Mouse (Mus musculus) forelimb bud, embryonic 11.5 days (tissue): ENCODE results near the gene Rab4b.

Experiments
- DNase-seq: peaks from one replicate; pipeline ENCODE4 v3.0.0-alpha.2; 2012; ENCODE audit warnings: low read depth, low spot score

Rab4b gene

DNA sequence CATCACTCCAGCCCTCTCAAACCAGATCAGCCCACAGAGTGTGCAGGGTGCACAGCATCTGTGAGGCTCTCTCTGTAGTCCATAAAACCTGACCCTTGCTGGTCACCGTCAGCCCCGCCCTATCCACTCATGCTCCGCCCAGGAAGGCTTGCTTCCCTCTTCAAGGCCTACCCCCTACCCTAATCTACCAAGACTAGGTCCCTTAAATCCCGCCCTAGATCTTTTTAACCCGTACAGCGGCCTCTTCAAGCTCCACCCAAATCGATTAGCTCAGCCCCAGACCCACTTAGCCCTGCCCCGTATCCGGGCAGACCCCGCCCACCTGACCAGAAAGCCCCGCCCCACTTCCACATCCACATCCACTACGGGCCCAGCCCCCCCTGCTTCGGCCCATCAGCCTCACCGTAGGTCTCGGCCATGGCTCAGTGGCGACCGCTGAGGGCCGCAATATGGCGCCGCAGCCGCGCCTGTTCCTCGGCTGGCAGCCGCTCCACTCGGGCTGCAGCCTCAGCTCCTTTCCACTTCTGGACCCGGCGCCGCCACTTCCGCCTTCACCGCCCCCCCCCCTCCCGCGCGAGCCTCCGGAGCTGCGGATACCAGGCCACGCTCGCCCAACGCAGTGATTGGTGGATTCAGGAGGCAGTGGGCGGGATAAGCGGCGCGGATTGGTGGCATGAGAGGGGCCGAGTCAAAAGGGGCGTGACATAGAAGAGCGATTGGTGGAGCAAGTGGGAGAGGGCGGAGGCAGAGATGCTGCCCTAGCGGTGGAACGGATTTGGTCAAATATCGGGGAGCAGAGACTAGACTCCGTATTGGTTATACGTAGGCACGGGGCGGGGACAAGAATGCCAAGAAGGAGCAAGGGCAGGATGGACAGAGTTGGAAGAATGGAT lies at the start of gene Rab4b:
Gene Rab4b (minus strand): TSS at position 573 of the 893 bp plus-strand sequence.
- peak; percentile 99 for DNase-seq

GRCm38 (mm10) chr7:27228281-27228821 lies 49.7 kb upstream of the Rab4b start, which contains the start of gene Itpkc:
Gene Itpkc (minus strand): TSS chr7:27228661.
- peak; percentile 97 for DNase-seq

- no peak for DNase-seq
These were observed 49.0 kb upstream of the Rab4b start for GRCm38 (mm10) chr7:27227676-27228075.

DNA sequence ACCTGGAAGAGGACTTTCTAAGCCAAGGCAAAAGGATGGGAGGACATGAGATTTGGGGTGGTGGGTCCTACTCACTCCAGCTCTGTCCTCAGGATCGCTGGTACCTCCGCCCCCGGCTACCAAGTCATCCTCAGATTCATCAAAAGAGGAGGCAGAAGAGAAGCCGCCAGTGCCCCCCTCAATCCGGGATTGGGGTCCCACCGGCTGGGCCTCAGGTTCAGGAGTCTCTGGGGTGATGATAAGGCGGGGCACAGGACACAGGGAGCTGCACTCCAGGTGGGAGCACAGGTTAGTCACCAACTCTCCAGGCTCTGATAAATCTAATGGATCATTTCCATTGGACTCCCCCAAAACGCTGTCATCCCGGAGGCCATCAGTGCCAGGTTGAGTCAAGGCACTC lies 48.6 kb upstream of the Rab4b start:
- no peak for DNase-seq

- peak; percentile 25 for DNase-seq
These were observed 46.3 kb upstream of the Rab4b start for GRCm38 (mm10) chr7:27224877-27225575.

DNA sequence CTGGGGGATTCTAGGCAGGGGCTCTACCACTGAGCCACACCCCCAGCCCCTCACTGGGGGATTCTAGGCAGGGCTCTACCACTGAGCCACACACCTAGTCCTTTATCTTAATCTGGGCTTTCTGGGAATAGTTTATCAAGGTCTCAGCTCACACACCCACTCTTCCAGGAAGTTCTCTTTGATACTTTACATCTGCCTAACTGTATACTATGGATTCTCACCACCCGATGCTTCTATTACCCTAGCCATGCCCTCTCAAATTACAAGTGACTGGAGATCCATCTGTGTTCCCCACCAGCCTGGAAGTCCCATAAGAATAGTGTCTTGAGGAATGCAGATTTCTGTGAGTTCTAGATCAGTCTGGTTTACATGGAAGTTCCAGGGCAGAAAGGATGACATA lies 43.8 kb upstream of the Rab4b start:
- DNase-seq = no peak

GRCm38 (mm10) chr7:27221939-27222338 lies 43.2 kb upstream of the Rab4b start:
- no peak for DNase-seq

GRCm38 (mm10) chr7:27219937-27220336 lies 41.2 kb upstream of the Rab4b start:
- DNase-seq = no peak

DNA sequence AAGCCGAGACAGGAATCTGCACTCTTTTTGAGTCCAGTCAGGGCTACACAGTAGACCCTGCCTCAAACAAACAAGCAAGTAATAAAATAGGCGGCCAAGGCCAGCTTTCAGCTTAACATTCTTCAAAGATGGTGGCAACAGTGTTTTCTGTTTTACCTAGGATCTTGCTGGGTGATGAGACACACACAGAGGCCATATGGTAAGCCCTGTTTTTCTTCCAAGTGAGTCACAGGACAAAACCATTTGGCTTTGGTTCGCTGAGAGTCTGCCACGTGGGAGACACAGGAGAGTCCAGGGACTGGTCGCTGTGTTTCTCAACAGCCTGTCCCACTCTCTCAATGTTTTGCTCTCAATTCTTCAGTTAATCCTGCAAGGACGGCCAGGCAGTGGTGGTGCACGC lies 39.9 kb upstream of the Rab4b start:
- no peak for DNase-seq

GRCm38 (mm10) chr7:27212626-27213025 lies 33.9 kb upstream of the Rab4b start:
- DNase-seq = no peak

- DNase-seq = no peak
These were observed 25.2 kb upstream of the Rab4b start for GRCm38 (mm10) chr7:27203730-27204449.

- DNase-seq = no peak
These were observed 20.1 kb upstream of the Rab4b start for GRCm38 (mm10) chr7:27198779-27199178.

- no peak for DNase-seq
These were observed 19.7 kb upstream of the Rab4b start for GRCm38 (mm10) chr7:27198355-27198754.

- no peak for DNase-seq
These were observed 18.9 kb upstream of the Rab4b start for GRCm38 (mm10) chr7:27197634-27198033.

DNA sequence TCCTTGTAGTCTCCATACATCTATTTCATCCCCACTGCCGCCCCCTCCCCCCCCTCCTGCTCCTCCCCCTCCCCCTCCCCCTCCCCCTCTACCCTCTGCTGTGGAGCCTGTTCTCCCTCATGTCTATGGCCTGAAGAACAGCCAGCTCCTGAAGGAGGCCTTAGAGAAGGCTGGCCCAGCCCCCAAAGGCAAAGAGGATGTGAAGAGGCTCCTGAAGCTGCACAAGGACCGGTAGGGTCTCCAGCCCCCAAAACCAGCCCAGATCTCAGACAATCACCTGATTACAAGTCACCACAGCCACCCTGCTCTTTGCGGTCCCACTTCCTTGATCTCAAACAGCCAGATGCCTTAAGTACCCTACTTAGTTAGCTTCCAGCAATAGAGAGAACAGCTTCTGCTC lies 18.4 kb upstream of the Rab4b start:
- DNase-seq = no peak

GRCm38 (mm10) chr7:27195681-27196611 lies 17.2 kb upstream of the Rab4b start, which contains the start of the genes BC024978 and Snrpa:
Gene BC024978 (plus strand): TSS chr7:27195781.
Gene Snrpa (minus strand): TSS chr7:27196271.
- DNase-seq = peak; percentile 98

DNA sequence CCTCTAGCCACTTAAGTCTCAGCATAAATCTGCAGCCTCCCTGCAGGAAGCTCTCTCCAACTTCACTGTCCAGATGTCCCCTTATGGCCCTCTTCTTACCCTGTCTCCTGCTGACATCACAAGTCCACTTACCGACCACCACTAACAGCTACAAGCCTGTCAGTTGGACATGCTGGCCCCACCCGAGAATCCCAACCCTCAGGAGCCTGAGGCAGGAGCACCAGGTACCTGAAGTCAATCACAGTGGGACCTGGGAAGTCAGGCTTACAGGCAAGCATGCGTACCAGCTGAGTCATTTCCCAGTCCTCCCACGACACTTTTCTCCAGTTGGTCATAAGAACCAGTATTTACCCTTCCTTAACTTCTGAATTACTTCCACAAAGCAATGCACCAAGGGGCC lies 15.0 kb upstream of the Rab4b start:
- no peak for DNase-seq

GRCm38 (mm10) chr7:27192434-27192833 lies 13.7 kb upstream of the Rab4b start:
- no peak for DNase-seq

GRCm38 (mm10) chr7:27189271-27189931 lies 10.7 kb upstream of the Rab4b start:
- no peak for DNase-seq

DNA sequence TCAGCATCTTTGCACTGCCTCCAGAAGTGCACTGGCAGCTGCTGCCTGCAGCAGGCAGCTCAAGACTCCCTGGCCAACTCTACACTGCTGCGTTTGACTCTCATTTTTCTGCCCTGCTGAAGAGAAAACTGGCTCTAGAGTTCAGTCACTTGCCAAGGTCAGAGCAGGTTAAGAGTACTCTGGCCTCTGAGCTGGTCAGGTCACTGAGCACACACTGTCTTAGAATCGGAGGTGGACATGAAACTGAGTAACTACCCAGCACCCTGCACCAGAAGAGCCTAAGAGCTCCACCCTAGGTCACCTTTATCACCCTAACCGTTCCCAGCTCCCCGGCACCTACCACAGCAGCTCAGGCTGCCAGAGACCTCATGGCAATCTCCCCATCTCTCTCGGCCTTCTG lies 7.3 kb upstream of the Rab4b start:
- DNase-seq = no peak
